Mouse (Mus musculus) lung, embryonic 14.5 days (tissue): Measurements from ENCODE around the gene Slc24a3. TPM values are rescaled to one million over a fixed set of nuclear protein-coding genes. Genes with fewer than 3 reads are reported as not detected.
A peak's percentile ranks its signal among the peaks of the same experiment; 100 is the strongest.

Experiments
- ATAC-seq: fragments of 200-750 bp; cut with Nextera tagmentation; 2 replicates; pipeline ENCODE4 v1.8.0; 2017; ENCODE audit warnings: mild to moderate bottlenecking, moderate TSS enrichment, moderate library complexity; ENCODE audit not compliant: insufficient read depth
- DNase-seq: peaks from one replicate; pipeline ENCODE4 v3.0.0-alpha.2; 2015
- H3K27ac ChIP-seq: fragments of 300-500 bp; sonication (generic); 2 replicates; pipeline ENCODE4 v1.5.1; 2014; ENCODE audit warnings: low read depth, mild to moderate bottlenecking, moderate library complexity
- H3K27me3 ChIP-seq: fragments of 300-500 bp; sonication (generic); 2 replicates; pipeline ENCODE4 v1.6.1; 2014; ENCODE audit warnings: low read length, control low read depth; ENCODE audit not compliant: insufficient read depth
- H3K36me3 ChIP-seq: fragments of 300-500 bp; sonication (generic); 2 replicates; pipeline ENCODE4 v1.6.1; 2014; ENCODE audit warnings: control low read depth; ENCODE audit not compliant: insufficient read depth
- H3K4me1 ChIP-seq: fragments of 300-500 bp; sonication (generic); 2 replicates; pipeline ENCODE4 v1.6.1; 2014; ENCODE audit warnings: antibody characterized with exemption, control low read depth; ENCODE audit not compliant: insufficient read depth
- H3K4me2 ChIP-seq: fragments of 300-500 bp; sonication (generic); 2 replicates; pipeline ENCODE4 v1.6.1; 2014; ENCODE audit warnings: mild to moderate bottlenecking
- H3K4me3 ChIP-seq: fragments of 300-500 bp; sonication (generic); 2 replicates; pipeline ENCODE4 v1.5.1; 2014; ENCODE audit warnings: low read depth, low read length
- H3K9ac ChIP-seq: fragments of 300-500 bp; sonication (generic); 2 replicates; pipeline ENCODE4 v1.6.1; 2014
- H3K9me3 ChIP-seq: fragments of 300-500 bp; sonication (generic); 2 replicates; pipeline ENCODE4 v1.6.1; 2016; ENCODE audit warnings: low read depth, low read length, control low read depth
- CTCF ChIP-seq: IDR thresholded peaks from 2 replicates; pipeline ENCODE4 v1.5.1; 2016; ENCODE audit warnings: antibody characterized with exemption, low read depth
- WGBS: fragments of 180-500 bp; shearing (Covaris S2); extraction: QIAGEN DNeasy Blood & Tissue Kit; methylation state at CpG from one replicate; pipeline ENCODE4 v1.1.7; 2014; 5-methylcytosine and 5-hydroxymethylcytosine counted together
- polyA plus RNA-seq: library from polyadenylated mRNA; unstranded; fragments of >200 nt; fragmentation: Nextera tagmentation; extraction: Ambion mirVana; gene quantifications from 2 replicates; pipeline ENCODE4 v1.2.1, GENCODE M21; 2014

Gene Slc24a3
- polyA plus RNA-seq = 3.9 and 4.3 TPM in 2 replicates

GRCm38 (mm10) chr2:145167664-145168360 is at the start of gene Slc24a3:
Gene Slc24a3, plus strand, starts transcription at chr2:145167754.
- H3K27me3 ChIP-seq = no peaks in the 10 kb centered on the region
- H3K4me3 ChIP-seq = peak within 1 kb of the TSS; percentile 63
- peak; percentile 72 for TF ChIP-seq CTCF
- H3K4me1 ChIP-seq = no peaks in the 10 kb centered on the region
- ATAC-seq (peak; percentile 91), DNase-seq (peak; percentile 92)
- no peaks in the 10 kb centered on the region for H3K9me3 ChIP-seq
- peak within 1 kb of the TSS; percentile 67 for H3K9ac ChIP-seq
- peak within 1 kb of the TSS; percentile 74 for H3K27ac ChIP-seq
- under 1% methylated on average over 71 of the region's 100 CpGs for WGBS
- peak within 1 kb of the TSS; percentile 88 for H3K4me2 ChIP-seq
- H3K36me3 ChIP-seq = no peaks in the 10 kb centered on the region

- no peak for TF ChIP-seq CTCF
- Histone ChIP-seq H3K27me3 (no peaks in the 10 kb centered on the region), H3K4me3 (no peak overlapping the region), H3K27ac (no peak overlapping the region), H3K9me3 (no peaks in the 10 kb centered on the region), H3K4me1 (no peaks in the 10 kb centered on the region), H3K4me2 (no peak overlapping the region), H3K36me3 (no peaks in the 10 kb centered on the region), H3K9ac (no peak overlapping the region)
- DNase-seq (no peak), ATAC-seq (no peak)
- 79% methylated on average over 5 of the region's 5 CpGs for WGBS
Observed at GRCm38 (mm10) chr2:145117762-145118161, 49.8 kb upstream of the Slc24a3 start.

GRCm38 (mm10) chr2:145127747-145128146 is 39.8 kb upstream of the Slc24a3 start:
- Histone ChIP-seq H3K27ac (no peak overlapping the region), H3K9ac (no peak overlapping the region), H3K4me3 (no peak overlapping the region), H3K4me1 (no peaks in the 10 kb centered on the region), H3K27me3 (no peaks in the 10 kb centered on the region), H3K9me3 (no peaks in the 10 kb centered on the region), H3K4me2 (no peak overlapping the region), H3K36me3 (no peaks in the 10 kb centered on the region)
- WGBS = 76% methylated on average over 3 of the region's 3 CpGs
- TF ChIP-seq CTCF = no peak
- no peak for ATAC-seq
- no peak for DNase-seq

- Histone ChIP-seq H3K4me2 (no peak overlapping the region), H3K27ac (no peak overlapping the region), H3K9me3 (no peaks in the 10 kb centered on the region), H3K9ac (no peak overlapping the region), H3K36me3 (no peaks in the 10 kb centered on the region), H3K4me3 (no peak overlapping the region), H3K4me1 (no peaks in the 10 kb centered on the region), H3K27me3 (no peaks in the 10 kb centered on the region)
- no peak for ATAC-seq
- no peak for TF ChIP-seq CTCF
- no peak for DNase-seq
- 74% methylated on average over 4 of the region's 4 CpGs for WGBS
Observed at GRCm38 (mm10) chr2:145136625-145137291, 30.8 kb upstream of the Slc24a3 start.

GRCm38 (mm10) chr2:145150407-145150806 is 17.1 kb upstream of the Slc24a3 start:
- Histone ChIP-seq H3K4me3 (no peak overlapping the region), H3K9me3 (no peaks in the 10 kb centered on the region), H3K27ac (no peak overlapping the region), H3K4me2 (no peak overlapping the region), H3K36me3 (no peaks in the 10 kb centered on the region), H3K4me1 (no peaks in the 10 kb centered on the region), H3K27me3 (no peaks in the 10 kb centered on the region), H3K9ac (no peak overlapping the region)
- 57% methylated on average over 1 of the region's 1 CpGs for WGBS
- ATAC-seq = no peak
- no peak for TF ChIP-seq CTCF
- DNase-seq = no peak

- DNase-seq (no peak), ATAC-seq (no peak)
- WGBS = 75% methylated on average over 3 of the region's 3 CpGs
- Histone ChIP-seq H3K36me3 (no peaks in the 10 kb centered on the region), H3K4me2 (no peak overlapping the region), H3K9ac (no peak overlapping the region), H3K9me3 (no peaks in the 10 kb centered on the region), H3K4me3 (no peak overlapping the region), H3K27ac (no peak overlapping the region), H3K4me1 (no peaks in the 10 kb centered on the region), H3K27me3 (no peaks in the 10 kb centered on the region)
- TF ChIP-seq CTCF = no peak
Observed at GRCm38 (mm10) chr2:145150821-145151220, 16.7 kb upstream of the Slc24a3 start.

GRCm38 (mm10) chr2:145152281-145152680 is 15.3 kb upstream of the Slc24a3 start:
- Histone ChIP-seq H3K4me3 (no peak overlapping the region), H3K9ac (no peak overlapping the region), H3K4me2 (no peak overlapping the region), H3K4me1 (no peaks in the 10 kb centered on the region), H3K36me3 (no peaks in the 10 kb centered on the region), H3K9me3 (no peaks in the 10 kb centered on the region), H3K27ac (no peak overlapping the region), H3K27me3 (no peaks in the 10 kb centered on the region)
- no peak for TF ChIP-seq CTCF
- no peak for ATAC-seq
- no peak for DNase-seq
- WGBS = 81% methylated on average over 1 of the region's 1 CpGs
